Mouse (Mus musculus): Measurements from ENCODE around the gene Atp8b4. TPM values are rescaled to one million over a fixed set of nuclear protein-coding genes. Genes with fewer than 3 reads are reported as not detected.

Atp8b4 gene
- polyA plus RNA-seq, 1 experiment = not detected

- 77% methylated on average over 2 of the region's 2 CpGs for WGBS
- Histone ChIP-seq H3K4me1 (ENCODE audit: control insufficient read depth, insufficient read depth, low read length) (no peaks in the 10 kb centered on the region), H3K4me3 (ENCODE audit: insufficient read depth, low read depth, low read length) (no peak overlapping the region), H3K27ac (ENCODE audit: insufficient read depth, low read depth, low read length) (no peak overlapping the region)
- TF ChIP-seq CTCF (IDR thresholded peaks at IDR 0.05; ENCODE audit: insufficient read depth, low read depth, low read length) = no peak
- TF ChIP-seq POLR2A (IDR thresholded peaks at IDR 0.05; ENCODE audit: insufficient read depth, low read depth, low read length) = no peak
Observed at GRCm38 (mm10) chr2:126394924-126395323, 105.5 kb downstream of the Atp8b4 start.

GRCm38 (mm10) chr2:126387458-126388037 is 112.9 kb downstream of the Atp8b4 start:
- Histone ChIP-seq H3K4me1 (ENCODE audit: control insufficient read depth, insufficient read depth, low read length) (no peaks in the 10 kb centered on the region), H3K27ac (ENCODE audit: insufficient read depth, low read depth, low read length) (no peak overlapping the region), H3K4me3 (ENCODE audit: insufficient read depth, low read depth, low read length) (no peak overlapping the region)
- 87% methylated on average over 8 of the region's 8 CpGs for WGBS
- no peak for TF ChIP-seq POLR2A (IDR thresholded peaks at IDR 0.05; ENCODE audit: insufficient read depth, low read depth, low read length)
- TF ChIP-seq CTCF (IDR thresholded peaks at IDR 0.05; ENCODE audit: insufficient read depth, low read depth, low read length) = no peak

- Histone ChIP-seq H3K27ac (ENCODE audit: insufficient read depth, low read depth, low read length) (no peak overlapping the region), H3K4me1 (ENCODE audit: control insufficient read depth, insufficient read depth, low read length) (no peaks in the 10 kb centered on the region)
- TF ChIP-seq POLR2A (IDR thresholded peaks at IDR 0.05; ENCODE audit: insufficient read depth, low read depth, low read length) = no peak
- no peak for TF ChIP-seq CTCF (IDR thresholded peaks at IDR 0.05; ENCODE audit: insufficient read depth, low read depth, low read length)
Observed at GRCm38 (mm10) chr2:126386056-126386455, 114.4 kb downstream of the Atp8b4 start.

GRCm38 (mm10) chr2:126380300-126380699 is 120.2 kb downstream of the Atp8b4 start:
- H3K27ac ChIP-seq (ENCODE audit: insufficient read depth, low read depth, low read length) = no peak overlapping the region
- 96% methylated on average over 5 of the region's 5 CpGs for WGBS
- H3K4me3 ChIP-seq (ENCODE audit: insufficient read depth, low read depth, low read length) = no peak overlapping the region
- TF ChIP-seq POLR2A (IDR thresholded peaks at IDR 0.05; ENCODE audit: insufficient read depth, low read depth, low read length) = no peak
- TF ChIP-seq CTCF (IDR thresholded peaks at IDR 0.05; ENCODE audit: insufficient read depth, low read depth, low read length) = no peak
- H3K4me1 ChIP-seq (ENCODE audit: control insufficient read depth, insufficient read depth, low read length) = no peaks in the 10 kb centered on the region

More at GRCm38 (mm10) chr2:126386056-126386455, 114.4 kb downstream of the Atp8b4 start:
- no peak overlapping the region for H3K4me3 ChIP-seq (ENCODE audit: insufficient read depth, low read depth, low read length)

- WGBS = 96% methylated on average over 8 of the region's 8 CpGs
- Histone ChIP-seq H3K4me1 (ENCODE audit: control insufficient read depth, insufficient read depth, low read length) (no peaks in the 10 kb centered on the region), H3K4me3 (ENCODE audit: insufficient read depth, low read depth, low read length) (no peak overlapping the region), H3K27ac (ENCODE audit: insufficient read depth, low read depth, low read length) (no peak overlapping the region)
- TF ChIP-seq CTCF (IDR thresholded peaks at IDR 0.05; ENCODE audit: insufficient read depth, low read depth, low read length) (no peak), POLR2A (IDR thresholded peaks at IDR 0.05; ENCODE audit: insufficient read depth, low read depth, low read length) (no peak)
Observed at GRCm38 (mm10) chr2:126371634-126372033, 128.8 kb downstream of the Atp8b4 start.

- Histone ChIP-seq H3K4me1 (ENCODE audit: control insufficient read depth, insufficient read depth, low read length) (no peaks in the 10 kb centered on the region), H3K4me3 (ENCODE audit: insufficient read depth, low read depth, low read length) (no peak overlapping the region), H3K27ac (ENCODE audit: insufficient read depth, low read depth, low read length) (no peak overlapping the region)
- TF ChIP-seq CTCF (IDR thresholded peaks at IDR 0.05; ENCODE audit: insufficient read depth, low read depth, low read length) (no peak), POLR2A (IDR thresholded peaks at IDR 0.05; ENCODE audit: insufficient read depth, low read depth, low read length) (no peak)
- WGBS = 63% methylated on average over 4 of the region's 4 CpGs
Observed at GRCm38 (mm10) chr2:126369815-126370214, 130.7 kb downstream of the Atp8b4 start.

GRCm38 (mm10) chr2:126363745-126364725 is 136.4 kb downstream of the Atp8b4 start:
- H3K4me3 ChIP-seq (ENCODE audit: insufficient read depth, low read depth, low read length) = no peak overlapping the region
- no peak overlapping the region for H3K27ac ChIP-seq (ENCODE audit: insufficient read depth, low read depth, low read length)
- no peaks in the 10 kb centered on the region for H3K4me1 ChIP-seq (ENCODE audit: control insufficient read depth, insufficient read depth, low read length)
- 87% methylated on average over 14 of the region's 14 CpGs for WGBS
- no peak for TF ChIP-seq CTCF (IDR thresholded peaks at IDR 0.05; ENCODE audit: insufficient read depth, low read depth, low read length)
- no peak for TF ChIP-seq POLR2A (IDR thresholded peaks at IDR 0.05; ENCODE audit: insufficient read depth, low read depth, low read length)

GRCm38 (mm10) chr2:126363050-126363744 is 137.3 kb downstream of the Atp8b4 start:
- WGBS = 48% methylated on average over 7 of the region's 7 CpGs
- peak; percentile 61 for TF ChIP-seq CTCF (IDR thresholded peaks at IDR 0.05; ENCODE audit: insufficient read depth, low read depth, low read length)
- TF ChIP-seq POLR2A (IDR thresholded peaks at IDR 0.05; ENCODE audit: insufficient read depth, low read depth, low read length) = no peak
- H3K4me3 ChIP-seq (ENCODE audit: insufficient read depth, low read depth, low read length) = no peak overlapping the region
- no peak overlapping the region for H3K27ac ChIP-seq (ENCODE audit: insufficient read depth, low read depth, low read length)
- H3K4me1 ChIP-seq (ENCODE audit: control insufficient read depth, insufficient read depth, low read length) = no peaks in the 10 kb centered on the region
